Mouse (Mus musculus): ENCODE measurements at regions not wholly inside any gene's neighbourhood (a gene's known extent, or its start where the extent isn't known, plus 50 kb on each side); places are given as distances from the start of the nearest gene placed in this dataset.

DNA sequence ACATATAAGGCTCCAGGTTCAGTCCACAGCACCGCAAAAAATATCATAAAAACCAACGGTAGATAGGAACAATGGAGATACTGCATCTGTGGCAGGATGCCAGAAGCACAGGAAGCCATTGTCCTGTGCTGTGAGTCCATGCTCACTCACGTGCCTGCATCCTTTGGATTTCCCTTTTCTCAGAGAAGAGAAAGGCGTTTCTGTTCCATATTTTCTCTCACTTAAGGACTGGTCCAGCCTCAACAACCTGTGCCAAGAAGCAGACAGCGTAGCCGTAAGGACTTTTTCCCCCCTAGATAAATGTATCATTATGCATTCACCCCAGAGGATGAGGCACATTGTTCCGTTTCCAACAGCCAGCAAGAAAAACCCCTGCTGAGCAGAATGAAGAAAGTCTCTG, 360.0 kb upstream of the Jarid2 start:
- TF ChIP-seq CTCF (conservative IDR thresholded peaks at IDR 0.05; ENCODE audit: low read length) (no peak), NANOG (IDR thresholded peaks at IDR 0.05; ENCODE audit: borderline replicate concordance, low read length) (no peak), POU5F1 (IDR thresholded peaks at IDR 0.05; ENCODE audit: borderline replicate concordance, low read length) (no peak)

All from E14TG2a.4 (cell line).